Mouse (Mus musculus) intestine, postnatal 0 days (tissue): ENCODE results near the gene Entpd7. TPM values are rescaled to one million over a fixed set of nuclear protein-coding genes. Genes with fewer than 3 reads are reported as not detected.
A peak's percentile ranks its signal among the peaks of the same experiment; 100 is the strongest.

Experiments used
- ATAC-seq: fragments of 200-750 bp; cut with Nextera tagmentation; 2 replicates; pipeline ENCODE4 v1.8.0; 2017; ENCODE audit warnings: mild to moderate bottlenecking, moderate TSS enrichment, moderate library complexity
- H3K27ac ChIP-seq: fragments of 300-500 bp; sonication (generic); 2 replicates; pipeline ENCODE4 v1.5.1; 2014; ENCODE audit warnings: mild to moderate bottlenecking, low read depth, low read length, moderate library complexity
- H3K27me3 ChIP-seq: fragments of 300-500 bp; sonication (generic); replicated peaks from 2 replicates; pipeline ENCODE4 v1.6.1; 2014; ENCODE audit warnings: low read length, mixed read lengths; ENCODE audit not compliant: control insufficient read depth, insufficient read depth
- H3K36me3 ChIP-seq: fragments of 300-500 bp; sonication (generic); 2 replicates; pipeline ENCODE4 v1.6.1; 2014; ENCODE audit warnings: mild to moderate bottlenecking, moderate library complexity; ENCODE audit not compliant: control insufficient read depth, insufficient read depth
- H3K4me1 ChIP-seq: fragments of 300-500 bp; sonication (generic); replicated peaks from 2 replicates; pipeline ENCODE4 v1.6.1; 2014; ENCODE audit warnings: antibody characterized with exemption, low read length, mixed read lengths; ENCODE audit not compliant: control insufficient read depth, insufficient read depth
- H3K4me2 ChIP-seq: fragments of 300-500 bp; sonication (generic); replicated peaks from 2 replicates; pipeline ENCODE4 v1.6.1; 2014; ENCODE audit warnings: low read depth, mild to moderate bottlenecking, moderate library complexity
- H3K4me3 ChIP-seq: fragments of 300-500 bp; sonication (generic); 2 replicates; pipeline ENCODE4 v1.5.1; 2014; ENCODE audit warnings: low read depth, low read length
- H3K9ac ChIP-seq: fragments of 300-500 bp; sonication (generic); 2 replicates; pipeline ENCODE4 v1.6.1; 2014; ENCODE audit warnings: mild to moderate bottlenecking, low read depth, low read length
- H3K9me3 ChIP-seq: fragments of 300-500 bp; sonication (generic); 2 replicates; pipeline ENCODE4 v1.6.1; 2016; ENCODE audit warnings: mixed run types; ENCODE audit not compliant: control insufficient read depth
- CTCF ChIP-seq: sonication (generic); IDR thresholded peaks from 2 replicates; pipeline ENCODE4 v1.5.1; 2016; ENCODE audit warnings: low read depth, mild to moderate bottlenecking, control low read depth, antibody characterized with exemption, moderate library complexity
- WGBS: fragments of 180-500 bp; shearing (Covaris S2); extraction: QIAGEN DNeasy Blood & Tissue Kit; methylation state at CpG from one replicate; pipeline ENCODE4 v1.1.7; 2014; 5-methylcytosine and 5-hydroxymethylcytosine counted together
- polyA plus RNA-seq: library from polyadenylated mRNA; unstranded; fragments of >200 nt; fragmentation: Nextera tagmentation; extraction: Ambion mirVana; gene quantifications from 2 replicates; pipeline ENCODE4 v1.2.1, GENCODE M21; 2015

Entpd7 gene
- polyA plus RNA-seq, 1 experiment from 2014 or later = 65.2 TPM

GRCm38 (mm10) chr19:43699763-43700155, 10.3 kb downstream of the Entpd7 start:
- Histone ChIP-seq H3K27ac (0 out of 2 replicates have a peak overlapping the region, but pooled peaks have one; percentile 46), H3K27me3 (no peaks in the 10 kb centered on the region), H3K4me3 (no peak overlapping the region), H3K4me2 (no peak overlapping the region), H3K9me3 (no peaks in the 10 kb centered on the region), H3K9ac (no peak overlapping the region), H3K4me1 (no peaks in the 10 kb centered on the region), H3K36me3 (peaks cover 31% of the 10 kb centered on the region)
- WGBS = 74% methylated on average over 6 of the region's 6 CpGs
- ATAC-seq = no peak
- no peak for TF ChIP-seq CTCF

- no peak overlapping the region for H3K4me3 ChIP-seq
- H3K9me3 ChIP-seq = no peaks in the 10 kb centered on the region
- TF ChIP-seq CTCF = no peak
- H3K9ac ChIP-seq = no peak overlapping the region
- H3K36me3 ChIP-seq = peaks cover 66% of the 10 kb centered on the region
- H3K27ac ChIP-seq = no peak overlapping the region
- no peak for ATAC-seq
- no peak overlapping the region for H3K4me2 ChIP-seq
- WGBS = 47% methylated on average over 11 of the region's 11 CpGs
- no peaks in the 10 kb centered on the region for H3K4me1 ChIP-seq
- H3K27me3 ChIP-seq = no peaks in the 10 kb centered on the region
These were observed 14.7 kb downstream of the Entpd7 start for GRCm38 (mm10) chr19:43704211-43704610.

DNA sequence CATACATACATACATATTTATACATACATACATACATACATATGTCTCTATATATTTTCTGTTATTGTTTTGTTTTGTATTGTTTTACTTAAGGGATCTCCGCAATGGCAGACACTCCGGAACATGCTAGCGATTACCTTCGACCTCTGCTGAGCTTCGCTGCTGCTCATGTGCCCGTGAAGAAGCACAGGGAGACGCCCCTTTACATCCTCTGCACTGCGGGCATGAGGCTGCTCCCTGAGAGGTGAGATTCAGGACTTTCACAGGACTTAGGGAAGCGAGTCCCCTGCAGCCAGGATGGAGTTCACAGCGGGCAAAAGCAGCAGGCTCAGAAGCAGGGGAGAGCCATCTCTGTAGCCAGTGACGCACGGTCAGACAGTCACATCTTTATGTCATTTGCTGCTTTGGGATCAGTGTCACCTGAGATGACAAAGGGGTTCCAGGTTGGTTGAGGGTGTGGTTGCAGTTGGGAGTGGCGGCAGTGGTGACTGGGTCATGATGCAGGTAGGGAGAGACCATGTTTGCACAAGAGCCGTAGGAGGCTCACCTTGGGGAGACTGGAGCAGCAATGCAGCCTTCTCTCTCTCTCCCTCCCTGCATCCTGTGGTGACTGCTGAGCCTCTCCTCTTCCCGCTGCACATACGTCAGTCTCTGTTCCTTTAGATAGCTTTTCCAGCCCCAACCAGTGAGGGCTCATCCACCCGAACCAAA, 15.5 kb downstream of the Entpd7 start:
- Histone ChIP-seq H3K4me2 (no peak overlapping the region), H3K27me3 (no peaks in the 10 kb centered on the region), H3K9ac (no peak overlapping the region), H3K9me3 (no peaks in the 10 kb centered on the region), H3K36me3 (peaks cover 67% of the 10 kb centered on the region), H3K27ac (no peak overlapping the region), H3K4me1 (no peaks in the 10 kb centered on the region; the same call in 1 of the 2 replicates), H3K4me3 (no peak overlapping the region)
- WGBS = 56% methylated on average over 17 of the region's 17 CpGs
- TF ChIP-seq CTCF = no peak
- peak; percentile 44 for ATAC-seq

- Histone ChIP-seq H3K4me1 (no peaks in the 10 kb centered on the region; the same call in none of the 2 replicates), H3K27me3 (no peaks in the 10 kb centered on the region), H3K9me3 (no peaks in the 10 kb centered on the region), H3K4me2 (no peak overlapping the region), H3K9ac (no peak overlapping the region), H3K27ac (no peak overlapping the region), H3K4me3 (no peak overlapping the region), H3K36me3 (peaks cover 51% of the 10 kb centered on the region)
- no peak for ATAC-seq
- no peak for TF ChIP-seq CTCF
- 70% methylated on average over 7 of the region's 7 CpGs for WGBS
These were observed 18.7 kb downstream of the Entpd7 start for GRCm38 (mm10) chr19:43708206-43708605.

GRCm38 (mm10) chr19:43709317-43709716, 19.8 kb downstream of the Entpd7 start:
- no peak overlapping the region for H3K4me3 ChIP-seq
- H3K27me3 ChIP-seq = no peaks in the 10 kb centered on the region
- no peaks in the 10 kb centered on the region; the same call in none of the 2 replicates for H3K4me1 ChIP-seq
- no peak overlapping the region for H3K4me2 ChIP-seq
- no peak for ATAC-seq
- peaks cover 52% of the 10 kb centered on the region for H3K36me3 ChIP-seq
- H3K27ac ChIP-seq = peak overlapping the region; percentile 11; the same call in 1 of the 2 replicates
- no peaks in the 10 kb centered on the region for H3K9me3 ChIP-seq
- WGBS = 75% methylated on average over 8 of the region's 8 CpGs
- TF ChIP-seq CTCF = no peak
- no peak overlapping the region for H3K9ac ChIP-seq

- no peak overlapping the region for H3K4me3 ChIP-seq
- no peak for TF ChIP-seq CTCF
- 32% methylated on average over 22 of the region's 22 CpGs for WGBS
- H3K27me3 ChIP-seq = no peaks in the 10 kb centered on the region
- H3K27ac ChIP-seq = peak overlapping the region; percentile 90
- H3K9me3 ChIP-seq = no peaks in the 10 kb centered on the region
- H3K9ac ChIP-seq = no peak overlapping the region; the same call in 1 of the 2 replicates
- peak; percentile 92 for ATAC-seq
- H3K4me2 ChIP-seq = peak overlapping the region; percentile 4; the same call in 1 of the 2 replicates
- H3K36me3 ChIP-seq = peaks cover 57% of the 10 kb centered on the region
- no peaks in the 10 kb centered on the region; the same call in none of the 2 replicates for H3K4me1 ChIP-seq
These were observed 21.9 kb downstream of the Entpd7 start for GRCm38 (mm10) chr19:43711159-43711916.
